Mouse (Mus musculus) small intestine, adult 2 months (tissue): ENCODE measurements around the gene Zfp800.

Experiments used
- CTCF ChIP-seq: fragments of 200-500 bp; IDR thresholded peaks from 2 replicates; pipeline ENCODE4 v1.5.1; 2012; ENCODE audit warnings: low read depth, mild to moderate bottlenecking, control low read depth, inconsistent platforms, low read length, moderate library complexity, mixed read lengths; ENCODE audit not compliant: insufficient replicate concordance, insufficient read length; ENCODE audit errors: extremely low read depth
- POLR2A ChIP-seq: fragments of 200-500 bp; IDR thresholded peaks from 2 replicates; pipeline ENCODE4 v1.6.1; 2012; ENCODE audit warnings: low read depth, mild to moderate bottlenecking, control low read depth, inconsistent platforms, low read length, moderate library complexity

- TF ChIP-seq POLR2A (no peak), CTCF (no peak)
Measured at GRCm38 (mm10) chr6:28218386-28218785, 179.4 kb downstream of the Zfp800 start.
